Mouse (Mus musculus) kidney, embryonic 16.5 days (tissue): ENCODE results near the gene Cyb5r2. TPM values are rescaled to one million over a fixed set of nuclear protein-coding genes. Genes with fewer than 3 reads are reported as not detected.

ENCODE experiments used
- ATAC-seq: fragments of 200-750 bp; cut with Nextera tagmentation; 2 replicates; pipeline ENCODE4 v1.8.0; 2017; ENCODE audit warnings: moderate TSS enrichment; ENCODE audit not compliant: low FRiP score, low TSS enrichment
- H3K27ac ChIP-seq: fragments of 300-500 bp; sonication (generic); 2 replicates; pipeline ENCODE4 v1.5.1; 2014; ENCODE audit warnings: low read length
- H3K27me3 ChIP-seq: fragments of 300-500 bp; sonication (generic); 2 replicates; pipeline ENCODE4 v1.6.1; 2014; ENCODE audit warnings: low read length, control low read depth, mixed read lengths; ENCODE audit not compliant: insufficient read depth
- H3K36me3 ChIP-seq: fragments of 300-500 bp; sonication (generic); 2 replicates; pipeline ENCODE4 v1.6.1; 2014; ENCODE audit warnings: low read length, control low read depth, mixed read lengths; ENCODE audit not compliant: insufficient read depth
- H3K4me1 ChIP-seq: fragments of 300-500 bp; sonication (generic); 2 replicates; pipeline ENCODE4 v1.6.1; 2014; ENCODE audit warnings: low read length, control low read depth, mixed read lengths; ENCODE audit not compliant: insufficient read depth
- H3K4me2 ChIP-seq: fragments of 300-500 bp; sonication (generic); replicated peaks from 2 replicates; pipeline ENCODE4 v1.6.1; 2014; ENCODE audit warnings: low read depth, low read length
- H3K4me3 ChIP-seq: fragments of 300-500 bp; sonication (generic); 2 replicates; pipeline ENCODE4 v1.5.1; 2014; ENCODE audit warnings: mild to moderate bottlenecking, low read length
- H3K9ac ChIP-seq: fragments of 300-500 bp; sonication (generic); replicated peaks from 2 replicates; pipeline ENCODE4 v1.6.1; 2014; ENCODE audit warnings: low read length
- H3K9me3 ChIP-seq: fragments of 300-500 bp; sonication (generic); 2 replicates; pipeline ENCODE4 v1.6.1; 2016; ENCODE audit warnings: low read length, control low read depth
- WGBS: fragments of 180-500 bp; shearing (Covaris S2); extraction: QIAGEN DNeasy Blood & Tissue Kit; methylation state at CpG from one replicate; pipeline ENCODE4 v1.1.7; 2014; 5-methylcytosine and 5-hydroxymethylcytosine counted together
- polyA plus RNA-seq: library from polyadenylated mRNA; unstranded; fragments of >200 nt; fragmentation: Nextera tagmentation; extraction: Ambion mirVana; gene quantifications from 2 replicates; pipeline ENCODE4 v1.2.1, GENCODE M21; 2015

Cyb5r2 gene
- polyA plus RNA-seq, 1 experiment from 2014 or later, result 0.22 TPM

DNA sequence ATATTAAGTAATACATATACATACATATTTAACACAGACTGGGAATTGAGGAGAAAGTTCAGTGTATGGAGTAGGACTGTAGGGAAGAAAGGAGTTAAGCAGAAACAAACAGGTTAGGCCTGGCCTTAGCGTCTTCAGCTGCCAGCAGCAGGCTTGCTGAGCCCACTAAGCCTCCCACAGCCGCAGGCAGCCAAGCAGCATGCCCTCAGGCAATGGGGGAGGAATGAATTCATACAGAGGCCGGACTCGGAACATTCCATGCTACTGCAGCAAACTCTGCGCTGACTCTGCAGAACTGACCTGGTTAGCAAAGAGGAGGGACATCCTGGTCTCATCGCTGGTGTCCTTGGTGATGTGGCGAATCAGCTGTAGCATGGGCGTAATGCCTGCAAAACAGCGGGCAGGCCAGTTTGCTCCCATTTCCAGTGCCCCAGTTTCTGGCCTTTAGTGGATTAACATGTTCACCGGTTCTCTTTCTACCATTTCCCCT, 5.8 kb downstream of the Cyb5r2 start:
- no peak for ATAC-seq

DNA sequence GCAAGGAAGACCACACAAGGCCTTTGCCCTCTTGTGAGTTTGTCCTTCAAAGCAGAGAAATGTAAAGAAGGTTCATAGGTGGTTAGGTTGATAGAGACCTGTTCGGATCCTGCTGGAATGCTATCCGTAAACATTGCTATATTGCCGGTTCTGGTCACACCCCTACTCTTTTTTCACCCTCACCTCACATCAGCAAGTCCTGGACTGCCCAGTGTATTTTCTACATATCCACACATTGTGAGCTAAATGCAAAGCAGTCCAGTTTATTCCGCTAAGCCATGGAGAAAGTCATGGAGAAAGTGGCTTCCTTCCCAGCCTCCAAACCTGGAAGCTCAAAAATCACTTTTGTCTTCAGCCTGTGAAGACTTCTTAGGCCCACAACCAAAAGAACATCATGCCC, 8.1 kb downstream of the Cyb5r2 start:
- no peak overlapping the region for H3K27ac ChIP-seq
- no peaks in the 10 kb centered on the region for H3K9me3 ChIP-seq
- no peak overlapping the region for H3K4me3 ChIP-seq
- no peaks in the 10 kb centered on the region for H3K36me3 ChIP-seq
- no peak overlapping the region for H3K9ac ChIP-seq
- no peaks in the 10 kb centered on the region for H3K4me1 ChIP-seq
- no peak overlapping the region for H3K4me2 ChIP-seq
- no peaks in the 10 kb centered on the region for H3K27me3 ChIP-seq
- WGBS, result 85% methylated on average over 4 of the region's 4 CpGs
- ATAC-seq, result no peak

More for the DNA sequence above, 5.8 kb downstream of the Cyb5r2 start:
- H3K27ac ChIP-seq, result no peak overlapping the region
- H3K4me2 ChIP-seq, result no peak overlapping the region
- H3K36me3 ChIP-seq, result no peaks in the 10 kb centered on the region
- H3K4me3 ChIP-seq, result no peak overlapping the region
- H3K9me3 ChIP-seq, result no peaks in the 10 kb centered on the region
- WGBS, result 72% methylated on average over 10 of the region's 10 CpGs
- no peak overlapping the region for H3K9ac ChIP-seq
- H3K27me3 ChIP-seq, result no peaks in the 10 kb centered on the region
- no peaks in the 10 kb centered on the region for H3K4me1 ChIP-seq

DNA sequence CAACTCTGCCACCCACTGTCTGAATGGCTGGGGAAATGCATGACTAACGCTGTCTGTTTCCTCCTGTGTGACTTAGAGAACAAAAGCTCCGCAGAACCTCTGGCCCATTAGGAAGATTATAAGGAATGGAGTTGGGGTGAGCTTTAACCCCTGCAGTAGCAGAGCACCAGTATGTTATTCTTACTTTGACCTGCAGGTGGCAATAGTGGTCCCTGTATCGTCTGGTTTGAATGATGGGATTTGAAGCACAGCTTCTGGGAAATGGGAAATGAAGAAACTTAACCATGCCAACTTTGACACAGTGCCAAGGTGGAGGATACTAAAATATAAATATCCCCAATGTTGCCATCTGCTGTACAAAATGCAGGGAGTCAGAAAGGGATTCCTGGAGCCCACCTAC, 8.6 kb downstream of the Cyb5r2 start:
- no peak overlapping the region for H3K4me2 ChIP-seq
- H3K36me3 ChIP-seq, result 0 out of 2 replicates have a peak, but pooled peaks cover 1% of the 10 kb centered on the region
- no peaks in the 10 kb centered on the region for H3K27me3 ChIP-seq
- H3K9ac ChIP-seq, result no peak overlapping the region
- WGBS, result 5% methylated on average over 3 of the region's 3 CpGs
- no peaks in the 10 kb centered on the region for H3K4me1 ChIP-seq
- no peak overlapping the region for H3K4me3 ChIP-seq
- no peak for ATAC-seq
- no peak overlapping the region for H3K27ac ChIP-seq
- H3K9me3 ChIP-seq, result no peaks in the 10 kb centered on the region

DNA sequence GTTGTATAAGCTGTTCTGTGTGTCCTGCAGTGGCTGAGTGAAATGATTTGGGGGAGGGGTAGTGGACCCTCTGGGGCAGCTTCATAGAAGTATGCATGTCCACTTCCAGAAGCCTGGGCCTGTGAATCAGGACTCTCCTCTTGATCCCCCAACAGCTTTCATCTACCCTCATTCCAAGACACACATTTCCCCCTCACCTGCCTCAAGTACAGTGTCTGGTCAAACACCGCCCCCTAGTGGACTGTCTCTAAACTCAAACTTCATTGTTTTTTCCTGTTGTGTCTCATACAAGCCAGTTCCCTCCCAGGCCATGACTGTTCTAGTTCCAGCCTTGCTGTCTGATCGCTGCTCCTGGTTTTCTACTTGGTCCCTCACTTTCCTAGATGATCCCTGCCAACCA, 9.9 kb downstream of the Cyb5r2 start:
- Histone ChIP-seq H3K27ac (no peak overlapping the region), H3K36me3 (peaks cover 14% of the 10 kb centered on the region), H3K9me3 (no peaks in the 10 kb centered on the region), H3K4me2 (no peak overlapping the region), H3K4me1 (no peaks in the 10 kb centered on the region), H3K27me3 (no peaks in the 10 kb centered on the region), H3K9ac (no peak overlapping the region), H3K4me3 (no peak overlapping the region)
- ATAC-seq, result no peak
- 12% methylated on average over 2 of the region's 2 CpGs for WGBS

DNA sequence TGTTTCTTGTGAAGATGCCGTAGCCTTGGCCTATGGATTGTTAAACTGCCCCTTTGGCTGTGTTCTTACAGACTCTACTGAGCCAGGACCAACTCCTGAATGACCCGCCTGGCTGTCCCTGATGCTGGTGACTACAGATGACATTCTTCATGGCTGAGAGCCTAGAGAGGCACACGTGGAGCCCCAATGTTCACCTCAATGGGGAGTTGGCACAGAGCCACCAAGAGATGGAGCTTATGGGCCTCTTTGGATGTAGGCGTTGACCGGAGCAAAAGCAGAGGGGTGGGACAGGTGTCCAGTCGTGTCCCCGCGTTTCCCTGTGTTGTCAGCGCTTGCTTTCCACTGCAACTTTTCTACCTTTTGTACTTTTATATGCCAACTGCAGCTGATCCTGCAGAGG, 10.4 kb downstream of the Cyb5r2 start:
- ATAC-seq, result no peak
- no peak overlapping the region for H3K4me3 ChIP-seq
- H3K4me2 ChIP-seq, result no peak overlapping the region
- no peaks in the 10 kb centered on the region for H3K4me1 ChIP-seq
- no peaks in the 10 kb centered on the region for H3K27me3 ChIP-seq
- peaks cover 16% of the 10 kb centered on the region for H3K36me3 ChIP-seq
- 88% methylated on average over 9 of the region's 9 CpGs for WGBS
- H3K9me3 ChIP-seq, result no peaks in the 10 kb centered on the region
- no peak overlapping the region for H3K9ac ChIP-seq
- no peak overlapping the region for H3K27ac ChIP-seq

DNA sequence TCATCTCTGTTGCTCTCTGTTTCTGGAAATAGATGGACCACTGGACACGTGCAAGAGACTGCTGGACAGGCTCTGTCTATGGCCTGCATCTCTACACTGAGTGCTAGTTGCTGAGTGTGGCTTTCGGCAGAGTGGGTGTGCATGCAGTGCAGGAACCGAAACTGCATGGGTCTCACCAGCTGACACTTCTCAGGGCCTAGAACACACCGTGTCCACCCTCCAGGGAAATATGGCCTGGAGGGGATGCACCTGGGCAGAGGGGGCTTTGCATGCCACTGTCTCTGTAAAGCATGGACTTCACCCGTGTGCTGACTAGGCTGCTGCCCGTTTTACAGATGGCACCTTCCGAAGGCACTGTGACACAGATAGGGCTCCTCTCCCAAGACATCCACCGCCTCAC, 11.8 kb downstream of the Cyb5r2 start:
- H3K36me3 ChIP-seq, result peaks cover 16% of the 10 kb centered on the region
- no peak overlapping the region for H3K4me2 ChIP-seq
- no peak overlapping the region for H3K9ac ChIP-seq
- H3K4me1 ChIP-seq, result no peaks in the 10 kb centered on the region
- H3K4me3 ChIP-seq, result no peak overlapping the region
- no peak overlapping the region for H3K27ac ChIP-seq
- no peak for ATAC-seq
- H3K9me3 ChIP-seq, result no peaks in the 10 kb centered on the region
- H3K27me3 ChIP-seq, result no peaks in the 10 kb centered on the region
- 87% methylated on average over 8 of the region's 8 CpGs for WGBS

DNA sequence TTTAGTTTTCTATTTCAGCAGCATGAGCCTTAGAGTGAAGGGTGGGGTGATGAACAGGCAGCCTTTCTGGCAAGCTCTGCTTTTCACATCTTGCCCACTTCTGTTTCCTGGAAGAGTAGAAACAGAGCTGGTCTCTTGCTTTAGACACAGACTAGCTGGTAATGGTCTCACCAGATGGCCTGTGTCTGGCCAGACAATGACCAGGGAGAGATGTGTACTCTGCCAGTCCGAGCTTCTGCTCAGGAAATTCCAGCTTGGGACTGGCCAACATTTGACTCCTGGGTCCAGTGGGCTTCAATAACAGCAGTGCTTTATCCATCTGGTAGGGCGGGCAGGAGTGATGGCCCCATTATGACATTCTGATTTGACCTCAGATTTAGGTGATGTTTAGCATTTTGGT, 12.7 kb downstream of the Cyb5r2 start:
- Histone ChIP-seq H3K9ac (no peak overlapping the region), H3K4me2 (no peak overlapping the region), H3K4me1 (no peaks in the 10 kb centered on the region), H3K4me3 (no peak overlapping the region), H3K9me3 (no peaks in the 10 kb centered on the region), H3K27ac (no peak overlapping the region), H3K36me3 (peaks cover 16% of the 10 kb centered on the region), H3K27me3 (no peaks in the 10 kb centered on the region)
- no peak for ATAC-seq
- WGBS, result 55% methylated on average over 2 of the region's 2 CpGs

DNA sequence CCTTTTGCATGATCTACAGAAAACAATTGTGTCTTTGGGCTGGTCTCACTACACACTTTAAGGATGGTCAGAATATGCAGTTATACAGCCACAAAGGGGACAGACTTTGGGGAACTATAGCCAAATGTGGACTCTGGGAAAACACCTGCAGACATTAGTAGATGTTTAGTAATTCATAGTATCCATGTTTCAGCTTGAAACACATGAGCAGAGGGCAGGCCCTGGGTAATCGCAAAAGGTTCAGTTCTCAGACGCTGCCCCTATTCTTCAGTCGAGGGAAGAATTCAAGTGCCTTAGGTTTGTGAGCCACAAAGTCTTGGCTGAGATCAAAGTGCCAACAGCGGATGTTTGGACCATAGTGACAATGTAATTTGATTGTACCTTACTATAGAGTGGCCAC, 13.4 kb downstream of the Cyb5r2 start:
- Histone ChIP-seq H3K9ac (no peak overlapping the region), H3K36me3 (peaks cover 16% of the 10 kb centered on the region), H3K9me3 (no peaks in the 10 kb centered on the region), H3K4me1 (no peaks in the 10 kb centered on the region), H3K4me3 (no peak overlapping the region), H3K27ac (no peak overlapping the region), H3K4me2 (no peak overlapping the region), H3K27me3 (no peaks in the 10 kb centered on the region)
- WGBS, result 91% methylated on average over 4 of the region's 4 CpGs
- no peak for ATAC-seq

DNA sequence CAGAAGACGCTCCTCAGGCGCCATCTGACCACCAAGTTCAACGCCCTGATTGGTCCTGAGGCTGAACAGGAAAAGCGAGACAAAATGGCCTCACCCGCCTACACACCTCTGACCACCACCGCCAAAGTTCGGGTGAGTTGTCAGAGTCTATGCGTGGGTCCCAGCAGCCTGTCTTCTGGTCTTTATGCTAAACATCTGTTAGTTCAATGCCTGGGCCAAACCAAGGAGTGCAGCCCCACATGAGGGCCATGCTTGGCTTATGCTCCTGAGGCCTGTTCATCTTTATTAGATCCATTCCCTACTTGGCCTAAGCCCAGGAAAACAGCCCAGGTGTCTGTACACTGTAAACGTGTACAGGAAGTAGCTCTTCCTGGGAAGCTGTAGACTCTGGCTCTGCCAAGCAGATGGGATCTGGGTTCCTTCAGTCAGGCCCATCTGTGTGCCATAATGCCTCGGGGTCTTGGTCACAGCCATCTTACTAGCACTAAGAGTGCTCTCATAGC, 14.8 kb downstream of the Cyb5r2 start:
- H3K9ac ChIP-seq, result no peak overlapping the region
- no peaks in the 10 kb centered on the region for H3K27me3 ChIP-seq
- no peak overlapping the region for H3K4me3 ChIP-seq
- H3K4me2 ChIP-seq, result no peak overlapping the region
- no peaks in the 10 kb centered on the region for H3K4me1 ChIP-seq
- ATAC-seq, result no peak
- H3K27ac ChIP-seq, result no peak overlapping the region
- 86% methylated on average over 10 of the region's 10 CpGs for WGBS
- no peaks in the 10 kb centered on the region for H3K9me3 ChIP-seq
- peaks cover 16% of the 10 kb centered on the region for H3K36me3 ChIP-seq

DNA sequence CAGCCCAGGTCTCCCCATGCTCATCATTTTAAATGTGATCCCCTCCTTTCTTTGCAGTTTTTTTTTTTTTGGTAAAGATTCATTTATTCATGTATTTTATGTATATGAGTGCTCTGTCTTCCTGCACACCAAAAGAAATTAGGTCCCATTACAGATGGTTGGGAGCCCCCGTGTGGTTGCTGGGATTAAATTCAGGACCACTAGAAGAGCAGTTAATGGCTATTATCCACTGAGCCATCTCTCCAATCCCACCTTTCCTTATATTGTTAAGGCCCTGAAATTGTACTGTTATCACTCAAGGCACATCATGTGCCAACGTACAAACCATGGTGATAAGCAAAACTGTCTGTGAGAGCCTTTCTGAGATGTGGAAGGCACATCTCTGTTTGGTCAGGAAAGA, 19.1 kb downstream of the Cyb5r2 start:
- H3K4me2 ChIP-seq, result no peak overlapping the region
- ATAC-seq, result no peak
- no peak overlapping the region for H3K4me3 ChIP-seq
- H3K9ac ChIP-seq, result no peak overlapping the region
- H3K36me3 ChIP-seq, result peaks cover 10% of the 10 kb centered on the region
- no peaks in the 10 kb centered on the region for H3K27me3 ChIP-seq
- no peaks in the 10 kb centered on the region for H3K4me1 ChIP-seq
- 34% methylated on average over 2 of the region's 2 CpGs for WGBS
- H3K27ac ChIP-seq, result no peak overlapping the region
- H3K9me3 ChIP-seq, result no peaks in the 10 kb centered on the region
